Mouse (Mus musculus) hematopoietic stem cell, adult 5-6 weeks (primary cell): ENCODE measurements around the gene Ube2e2. TPM values are rescaled to one million over a fixed set of nuclear protein-coding genes. Genes with fewer than 3 reads are reported as not detected.

ENCODE experiments used
- ATAC-seq, 2 experiments: fragments of 125-278 bp in 1 of 2; replicated peaks in 1 of 2; 2 replicates each; pipeline ENCODE4 v1.8.0; 2016 to 2017; ENCODE audit warnings: inconsistent platforms in 2 of 2, mild to moderate bottlenecking in 2 of 2, moderate number of reproducible peaks in 2 of 2, low read depth in 1 of 2, moderate TSS enrichment in 1 of 2; ENCODE audit not compliant: low FRiP score in 2 of 2, poor library complexity in 2 of 2, severe bottlenecking in 2 of 2, insufficient read depth in 1 of 2, low TSS enrichment in 1 of 2
- total RNA-seq: library from RNA; stranded (forward); fragments of 172-1452, 232-1000 nt; gene quantifications from 2 replicates; pipeline ENCODE4 v1.2.3, GENCODE M21; 2017

Gene Ube2e2
- 10.9 and 15.0 TPM in 2 replicates for total RNA-seq

DNA sequence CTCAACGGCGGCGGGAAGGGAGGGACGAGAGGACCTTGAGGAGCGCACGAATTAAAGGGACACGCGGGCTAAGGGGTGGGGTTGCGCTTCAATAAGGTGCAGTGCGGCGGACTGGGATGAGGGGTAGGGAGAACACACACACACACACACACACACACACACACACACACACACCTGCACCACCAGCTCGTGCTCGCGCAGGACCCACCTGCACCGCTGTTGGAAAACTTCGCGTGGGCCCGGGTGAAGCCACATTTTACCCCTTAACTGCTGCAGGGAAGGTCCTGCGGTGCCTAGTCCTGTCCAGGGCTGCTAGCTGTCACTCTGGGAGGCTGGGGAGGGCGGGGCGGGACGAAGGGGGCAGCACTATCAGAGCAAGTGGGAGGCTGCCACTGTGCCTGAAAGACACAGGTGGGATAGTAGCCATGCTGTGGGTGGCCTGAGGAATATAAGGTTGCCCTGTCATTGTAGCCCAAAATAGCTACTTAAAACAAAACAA lies at the start of gene Ube2e2:
Gene Ube2e2, minus strand, starts transcription at position 321 of the 499 bp plus-strand sequence.
- ATAC-seq = peak; percentile 34 to 57

DNA sequence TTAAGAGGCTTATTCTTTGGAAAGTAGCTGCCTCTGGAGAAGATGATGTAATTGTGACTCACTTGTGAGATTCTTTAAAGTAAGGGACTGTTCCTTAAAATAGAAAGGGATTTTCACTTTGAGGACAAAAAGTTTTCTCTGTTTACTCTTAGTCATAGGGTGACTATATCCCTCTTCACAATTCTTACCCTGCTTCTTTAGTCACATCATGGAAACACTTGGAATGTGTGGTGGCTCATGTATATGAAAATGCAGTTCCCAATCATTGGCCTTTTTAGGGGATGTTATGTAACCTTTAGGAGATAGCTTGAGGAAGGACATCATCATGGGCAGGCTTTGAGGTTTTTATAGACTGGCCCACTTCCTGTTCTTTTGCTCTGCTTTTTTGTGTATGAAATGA lies 46.0 kb upstream of the Ube2e2 start:
- peak in 1 of 2 experiments; percentile 42; a peak in 1 of 4 replicates for ATAC-seq

DNA sequence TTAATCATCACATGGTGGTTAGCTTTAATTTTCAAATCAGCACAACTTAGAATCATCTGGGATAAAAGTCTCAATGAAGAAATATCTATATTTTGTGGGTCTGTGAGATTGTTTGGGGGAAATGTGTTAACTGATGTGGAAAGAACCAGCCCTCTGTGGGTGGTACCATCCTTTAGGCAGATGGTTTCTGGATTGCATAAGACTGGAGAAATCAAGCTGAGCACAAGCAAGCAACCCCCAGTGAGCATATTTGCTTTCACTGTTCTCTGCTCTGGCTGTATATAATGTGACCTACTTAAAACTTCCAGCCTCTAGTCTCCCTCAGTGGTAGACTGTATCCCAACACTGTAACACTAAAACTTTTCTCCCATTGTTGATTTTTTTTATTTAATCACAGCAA lies 9.5 kb upstream of the Ube2e2 start:
- ATAC-seq = no peak

DNA sequence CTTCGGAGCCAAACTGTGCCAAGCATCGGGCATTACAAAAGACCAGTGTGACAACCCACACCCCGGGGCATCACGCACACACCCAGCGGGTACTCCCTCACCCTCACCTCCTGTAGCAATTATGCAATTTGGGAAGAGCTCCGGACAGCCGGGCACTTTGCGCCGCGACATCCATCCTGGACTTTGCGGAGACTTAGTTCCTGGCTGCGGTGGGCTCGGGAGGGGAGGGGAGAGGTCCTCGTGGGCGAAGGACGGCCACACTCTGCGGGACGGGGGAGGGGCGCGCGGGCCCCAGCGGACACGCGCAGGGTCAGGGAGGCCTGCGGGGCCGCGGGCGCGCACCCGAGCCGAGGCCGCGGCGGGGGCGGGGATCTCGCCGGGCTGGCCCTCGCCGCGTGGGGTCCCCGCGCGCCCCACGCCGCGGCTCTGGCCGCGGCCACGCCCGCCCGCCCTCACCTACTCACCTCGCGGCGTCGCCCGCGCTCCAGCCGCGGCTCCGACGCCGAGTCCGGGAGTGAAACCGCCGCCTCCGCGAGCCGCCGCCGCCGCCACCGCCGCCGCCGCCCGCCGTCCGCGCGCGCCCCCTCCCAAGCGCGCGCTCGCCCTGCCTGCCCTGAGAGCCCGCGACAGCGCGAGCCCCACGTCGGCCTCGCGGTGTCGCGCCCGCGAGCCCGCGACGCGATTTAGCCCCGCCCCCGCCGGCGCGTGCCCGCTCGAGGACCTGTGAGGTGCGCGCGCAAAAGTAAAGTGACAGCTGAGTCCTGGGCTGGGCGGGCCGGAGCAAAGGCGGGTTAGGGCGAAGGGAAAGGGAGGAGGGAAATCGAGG lies 733 bp downstream of the Ube2e2 start:
- ATAC-seq = peak; percentile 83 to 84

DNA sequence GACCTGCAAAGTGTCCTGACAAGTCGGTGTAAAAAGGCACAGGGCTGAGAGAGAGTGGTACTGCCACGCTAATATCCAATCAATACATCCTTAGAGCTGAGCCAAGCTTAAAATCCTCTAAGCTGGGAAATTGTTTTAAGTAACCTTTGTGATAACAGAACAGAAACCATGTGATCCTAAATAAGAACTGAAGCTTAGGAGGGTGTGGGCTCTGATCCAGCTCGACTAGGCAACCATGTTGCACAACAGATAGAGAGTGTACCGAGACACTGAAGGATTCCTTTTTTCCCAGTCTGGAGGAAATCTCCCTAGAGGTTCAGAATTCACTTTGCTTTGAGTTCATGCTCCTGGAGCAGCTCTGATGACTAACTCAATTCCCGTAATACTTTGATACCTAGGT lies 4.5 kb downstream of the Ube2e2 start:
- no peak for ATAC-seq

DNA sequence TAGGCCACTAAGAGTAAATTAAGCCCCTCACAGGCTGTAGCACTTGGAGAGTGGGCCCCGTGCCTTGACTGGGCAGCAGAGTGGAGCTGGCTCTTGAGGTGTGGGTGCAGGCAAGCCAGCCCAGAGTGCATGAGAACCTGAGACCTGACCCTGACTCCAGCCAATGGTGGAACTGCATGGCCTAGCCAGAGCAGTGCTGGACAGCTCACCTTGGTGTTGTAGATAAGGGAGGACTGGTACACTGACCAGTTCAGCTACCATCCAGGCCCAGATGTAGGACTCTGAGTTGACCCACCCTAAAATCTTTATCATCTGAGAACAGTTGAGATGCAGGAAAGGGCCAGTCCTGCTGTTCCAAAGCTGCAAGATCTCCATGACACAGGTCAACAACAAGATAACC lies 11.6 kb downstream of the Ube2e2 start:
- ATAC-seq = no peak

DNA sequence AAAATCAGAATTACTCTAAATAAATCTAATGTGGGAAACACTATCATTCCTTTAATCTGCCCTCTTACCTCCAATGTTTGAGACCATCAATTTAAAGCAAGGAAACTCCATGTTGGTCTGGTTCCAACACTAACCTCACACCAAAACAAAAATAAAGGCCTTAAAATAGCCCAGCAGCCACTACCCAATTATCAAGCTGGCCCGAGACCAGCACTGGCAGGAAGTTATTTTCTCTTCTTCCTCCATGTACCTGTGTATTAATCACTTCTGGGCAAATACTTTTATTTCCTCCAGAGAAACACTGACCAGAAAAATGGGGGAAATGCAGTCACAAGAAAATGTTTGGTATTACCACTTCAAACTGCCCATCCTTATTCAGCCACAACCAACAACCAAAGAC lies 23.4 kb downstream of the Ube2e2 start:
- no peak for ATAC-seq

DNA sequence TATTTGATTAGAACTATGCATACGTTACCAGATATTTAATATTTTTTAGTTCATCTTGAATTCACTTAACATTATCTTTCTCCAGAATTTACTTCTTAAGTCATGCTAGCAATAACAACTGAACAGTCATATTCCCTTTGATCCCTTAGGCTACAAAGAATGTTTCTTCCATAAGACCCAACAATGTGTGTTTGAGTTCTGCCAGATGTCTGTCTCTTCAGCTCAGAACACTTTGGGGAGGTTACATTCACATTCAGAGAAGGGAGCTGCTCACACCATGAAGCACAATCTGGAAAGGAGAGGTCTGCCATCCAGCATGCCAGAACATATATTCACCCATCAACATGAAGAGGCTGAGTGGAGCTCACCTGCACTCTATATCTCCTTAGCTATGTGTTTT lies 65.4 kb downstream of the Ube2e2 start:
- ATAC-seq = no peak

DNA sequence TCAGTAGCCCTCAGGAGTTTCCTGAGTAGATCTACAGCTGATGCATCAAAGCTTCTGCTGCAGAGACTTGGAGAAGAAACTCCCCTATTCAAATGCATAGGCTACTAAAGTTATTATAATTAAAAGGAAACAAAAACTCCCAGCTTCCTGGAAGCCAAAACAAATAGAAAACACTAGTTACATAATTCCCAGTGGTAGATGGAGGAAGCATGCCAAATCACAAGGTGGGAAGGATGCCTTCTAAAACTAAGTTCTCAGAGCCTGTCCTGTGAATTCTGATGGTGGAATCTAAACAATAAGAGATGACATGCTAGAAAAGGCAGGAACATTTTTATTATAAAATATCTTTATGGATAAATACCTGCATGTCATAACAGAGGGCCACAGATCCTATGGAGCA lies 67.3 kb downstream of the Ube2e2 start:
- no peak for ATAC-seq

DNA sequence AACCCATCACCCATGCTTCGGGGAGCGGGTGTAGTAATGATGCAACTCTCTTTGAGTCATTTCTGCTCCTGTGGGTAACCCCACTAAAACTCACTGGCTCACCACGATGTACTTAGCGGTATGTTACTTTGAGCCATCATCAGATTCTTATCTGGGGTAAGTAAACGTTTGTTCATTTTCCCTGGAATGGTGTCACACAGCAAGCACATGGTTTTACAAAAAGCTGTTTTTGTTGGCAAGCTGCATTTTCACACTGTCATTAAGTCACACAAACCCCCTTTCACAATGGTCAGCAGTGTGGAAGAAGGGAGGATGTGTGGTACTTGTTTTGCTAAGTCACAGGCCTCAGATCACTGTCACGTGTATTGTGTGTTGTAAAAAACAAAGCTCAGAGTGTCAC lies 73.4 kb downstream of the Ube2e2 start:
- no peak for ATAC-seq

DNA sequence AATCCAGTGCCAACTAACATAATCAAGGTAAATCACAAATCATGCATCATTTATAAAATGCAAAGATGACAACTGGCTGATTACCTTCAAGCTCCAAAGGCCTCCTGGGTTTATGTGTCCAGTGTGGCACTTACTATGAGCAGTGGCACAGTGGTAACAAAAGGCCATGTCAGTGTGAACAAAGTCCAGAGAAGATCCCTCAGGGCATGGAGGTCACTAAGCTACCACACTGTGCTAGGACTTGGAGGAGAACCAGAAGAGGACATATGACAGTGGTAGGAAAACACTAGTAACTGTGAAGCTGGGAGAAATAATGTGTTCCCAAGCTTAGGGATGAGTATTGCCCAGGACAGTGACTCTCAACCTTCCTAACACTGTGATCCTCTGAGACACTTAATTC lies 97.2 kb downstream of the Ube2e2 start:
- no peak for ATAC-seq

DNA sequence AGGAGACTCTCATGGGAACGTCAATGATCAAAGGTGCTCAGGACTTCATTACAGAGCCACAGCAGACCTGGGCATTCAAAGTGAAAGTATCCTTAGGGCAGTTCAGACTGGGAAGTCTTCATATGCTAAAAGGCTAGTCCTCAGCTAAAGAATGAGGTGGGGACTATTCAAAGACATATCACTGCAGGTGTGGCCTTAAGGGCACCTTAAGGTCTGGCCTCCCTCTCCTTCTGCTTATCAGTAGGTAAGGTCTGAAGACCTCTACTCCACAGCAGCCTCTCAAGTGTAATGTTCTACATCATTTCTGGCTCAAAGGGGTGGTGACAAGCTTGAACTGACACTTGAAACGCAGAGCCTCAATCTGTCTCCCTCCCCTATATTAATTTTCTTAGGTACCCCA lies 98.3 kb downstream of the Ube2e2 start:
- ATAC-seq = no peak

DNA sequence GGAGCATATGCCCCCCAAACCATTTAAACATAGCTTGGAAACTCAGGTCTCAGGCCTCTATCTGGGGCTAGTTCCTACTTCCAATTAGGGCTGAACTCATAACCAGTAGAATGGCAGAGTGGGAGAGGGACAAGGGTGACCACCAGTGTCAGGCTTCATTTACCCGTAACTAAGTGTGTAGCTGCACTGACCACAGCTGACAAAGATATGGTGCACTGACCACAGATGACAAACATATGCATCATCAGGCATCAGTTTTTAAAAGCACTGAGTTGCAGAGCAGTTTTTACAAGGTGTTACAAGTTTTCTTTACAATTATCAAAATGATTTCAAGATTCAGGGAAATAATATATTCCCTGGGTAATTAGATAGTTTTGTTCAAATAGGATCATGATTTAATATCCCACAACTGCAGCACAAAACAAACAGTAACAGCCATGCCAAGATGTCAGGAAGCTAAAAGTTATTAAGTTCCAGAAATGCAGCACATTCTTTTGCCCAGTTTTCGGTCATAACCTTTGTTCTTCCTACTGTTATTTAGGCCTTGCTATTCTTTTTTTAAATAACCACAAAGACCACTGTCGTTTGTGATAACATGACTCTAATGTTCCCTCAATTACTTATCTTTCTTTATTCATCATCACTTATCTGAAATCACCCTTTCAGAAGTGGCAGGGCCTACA lies 114.9 kb downstream of the Ube2e2 start:
- no peak for ATAC-seq

DNA sequence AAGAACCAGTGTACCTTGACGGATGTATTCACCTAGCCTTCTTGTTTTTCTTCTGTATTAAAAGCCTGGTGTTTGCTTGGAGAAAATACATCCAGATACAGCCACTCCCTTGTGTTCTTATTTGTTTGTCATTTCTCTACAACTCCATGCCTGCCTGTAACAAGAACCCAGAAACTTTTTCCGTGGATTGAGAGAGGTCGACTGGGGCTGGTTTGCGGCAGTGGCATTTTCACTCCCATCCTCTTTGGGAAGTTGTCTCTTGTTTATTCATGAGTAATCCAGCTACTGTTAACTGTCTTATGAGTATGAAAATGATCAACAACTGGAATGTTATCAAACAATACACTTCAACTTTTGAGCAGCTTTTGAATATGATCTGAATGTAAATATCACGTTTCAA lies 115.8 kb downstream of the Ube2e2 start:
- no peak for ATAC-seq

DNA sequence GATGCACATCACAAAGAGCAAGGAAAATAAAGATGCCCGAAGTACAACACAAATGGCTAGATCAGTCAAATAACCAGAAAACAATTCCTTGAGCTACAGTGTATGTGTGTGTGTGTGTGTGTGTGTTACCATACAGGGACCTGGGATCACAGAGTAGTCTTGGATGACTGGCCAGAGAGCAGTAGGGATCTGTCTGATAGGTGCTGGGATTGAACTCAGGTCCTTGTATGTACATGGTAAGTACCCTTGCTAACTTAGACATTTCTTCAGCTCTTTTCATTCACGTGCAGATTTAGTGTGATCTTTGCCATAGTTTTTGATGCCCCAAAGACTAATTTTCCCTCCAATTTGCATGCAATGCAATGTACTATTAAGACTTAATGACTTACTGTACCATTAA lies 117.9 kb downstream of the Ube2e2 start:
- no peak for ATAC-seq

DNA sequence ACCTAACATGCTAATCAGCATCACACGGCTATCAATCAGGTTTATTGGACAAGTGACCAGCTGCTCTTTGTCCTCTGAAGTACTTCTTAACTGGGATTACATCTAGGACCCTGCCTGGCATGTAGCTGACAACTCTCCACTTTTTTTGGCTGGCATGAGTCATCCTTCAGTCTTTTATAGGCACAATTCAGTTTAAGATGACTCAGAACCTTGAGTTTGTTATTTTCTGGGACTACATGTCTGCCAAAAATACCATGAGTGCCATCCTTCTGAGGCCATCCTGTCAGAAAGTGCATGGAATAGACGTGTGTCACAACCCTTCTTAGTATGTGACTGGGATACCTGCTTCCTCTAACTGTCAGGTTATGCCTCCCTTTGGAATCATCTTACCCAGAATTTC lies 120.3 kb downstream of the Ube2e2 start:
- ATAC-seq = no peak

DNA sequence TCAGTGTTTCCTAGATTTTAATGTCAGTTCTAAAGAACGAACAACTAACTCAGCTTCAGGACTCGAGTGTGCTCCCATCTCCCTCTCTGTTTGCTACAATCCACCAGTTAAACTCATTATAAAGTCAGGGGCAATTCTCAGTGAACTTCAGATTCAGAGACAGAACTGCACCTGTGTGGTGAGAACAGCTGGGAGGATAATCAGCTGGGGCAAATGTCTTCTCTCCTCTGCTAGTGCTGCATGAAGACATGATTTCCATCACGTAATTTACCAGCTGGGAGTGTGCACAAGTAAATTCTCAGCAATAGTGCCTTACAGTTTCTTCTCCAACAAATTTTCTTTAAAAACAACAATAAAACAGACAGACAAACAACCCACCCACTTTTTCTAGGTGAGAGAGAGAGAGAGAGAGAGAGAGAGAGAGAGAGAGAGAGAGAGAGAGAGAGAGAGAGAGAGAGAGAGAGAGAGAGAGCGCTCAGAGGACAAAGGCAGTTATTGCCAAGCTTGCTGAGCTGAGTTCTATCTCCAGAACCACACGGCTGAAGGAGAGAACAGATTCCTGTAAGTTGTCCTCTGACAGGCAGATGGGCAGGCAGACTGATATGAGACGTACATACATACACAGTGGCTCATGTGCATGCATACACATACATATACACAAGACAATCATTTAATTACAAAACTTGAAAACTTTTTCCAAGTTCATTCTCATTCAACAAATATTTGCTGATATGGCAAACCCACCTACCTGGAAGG lies 134.3 kb downstream of the Ube2e2 start:
- ATAC-seq = no peak
